Mouse (Mus musculus) Patski (cell line): ENCODE results near the gene Cbx2. TPM values are rescaled to one million over a fixed set of nuclear protein-coding genes. Genes with fewer than 3 reads are reported as not detected.

Source experiments
- ATAC-seq: fragments of 100-300 bp; one replicate; pipeline ENCODE4 v1.8.0; 2021
- CTCF ChIA-PET: fragments of 350-600 bp; sonication (Branson Sonifier 250); formaldehyde crosslinking; loops from one replicate; lab custom pipeline; 2022; ENCODE audit warnings: inconsistent platforms; lab: Charles Lee
- POLR2A ChIA-PET: fragments of 350-600 bp; sonication (Branson Sonifier 250); formaldehyde crosslinking; loops from one replicate; lab custom pipeline; 2022; ENCODE audit warnings: antibody characterized with exemption, inconsistent platforms; lab: Charles Lee
- DNase-seq: peaks from one replicate; pipeline ENCODE4 v3.0.0-alpha.2; 2011; ENCODE audit warnings: low read depth, low spot score
- H3K27me3 ChIP-seq: fragments of 371-371 bp; one replicate; pipeline ENCODE4 v1.5.1; 2021
- CTCF ChIP-seq: fragments of 100-300 bp; IDR thresholded peaks from one replicate; pipeline ENCODE4 v1.5.1; 2021
- in situ Hi-C: fragments of 300-500 bp; cut with MboI; formaldehyde crosslinking; loops from 3 replicates; pipeline ENCODE4 v1.11.1; 2018; ENCODE audit warnings: low pct_unique_long_range_greater_than_20kb, mixed read lengths
- polyA plus RNA-seq: library from polyadenylated mRNA; unstranded; gene quantifications from one replicate; pipeline ENCODE4 v1.2.3, GENCODE M21; 2021

The Cbx2 gene
- polyA plus RNA-seq, 1 experiment from 2014 or later, result 9.3 TPM

- in situ Hi-C loops, result loop anchor here (5.0 kb wide), 1 partner anchor 35 kb away; no protein-coding TSS in a partner anchor
- ATAC-seq (no peak), DNase-seq (no peak)
- ChIA-PET CTCF (interaction anchor here (0.8 to 2.0 kb wide), 6 partner anchors 9 to 171 kb away, joined by 3 to 12 read pairs (median 5); partner anchors contain the start of gene Cbx4), POLR2A (interaction anchor here (0.6 to 1.8 kb wide), 5 partner anchors 12 to 705 kb away, joined by 3 to 5 read pairs (median 4); partner anchors contain the start of gene Cbx2)
- no peak for TF ChIP-seq CTCF
- peaks cover 15% of the 10 kb centered on the region for H3K27me3 ChIP-seq
Measured at GRCm38 (mm10) chr11:119041750-119042465, 19.1 kb downstream of the Cbx2 start.

- H3K27me3 ChIP-seq, result peaks cover 19% of the 10 kb centered on the region
- TF ChIP-seq CTCF, result no peak
- ATAC-seq (no peak), DNase-seq (no peak)
- ChIA-PET POLR2A (interaction anchor here (0.5 to 0.8 kb wide), 4 partner anchors 11 to 706 kb away, joined by 3 to 5 read pairs (median 4); no protein-coding TSS in a partner anchor), CTCF (interaction anchor here (1.0 to 2.0 kb wide), 8 partner anchors 9 to 163 kb away, joined by 3 to 12 read pairs (median 4); partner anchors contain the start of gene Cbx4)
- in situ Hi-C loops, result loop anchor here (5.0 kb wide), 1 partner anchor 35 kb away; no protein-coding TSS in a partner anchor
Measured at GRCm38 (mm10) chr11:119042466-119043272, 19.9 kb downstream of the Cbx2 start.

GRCm38 (mm10) chr11:119043273-119043540, 20.4 kb downstream of the Cbx2 start:
- in situ Hi-C loops, result loop anchor here (5.0 kb wide), 1 partner anchor 34 kb away; no protein-coding TSS in a partner anchor
- ChIA-PET CTCF (interaction anchor here (1.0 to 2.0 kb wide), 7 partner anchors 9 to 147 kb away, joined by 3 to 7 read pairs (median 4); no protein-coding TSS in a partner anchor), POLR2A (no interaction called here)
- ATAC-seq (no peak), DNase-seq (no peak)
- peaks cover 24% of the 10 kb centered on the region for H3K27me3 ChIP-seq
- TF ChIP-seq CTCF, result no peak

- POLR2A ChIA-PET, result interaction anchor here (0.5 to 0.7 kb wide), 2 partner anchors 11 to 42 kb away, joined by 3 read pairs; no protein-coding TSS in a partner anchor
- H3K27me3 ChIP-seq, result peaks cover 27% of the 10 kb centered on the region
- no peak for ATAC-seq
- CTCF ChIA-PET, result interaction anchor here (1.0 to 2.0 kb wide), 7 partner anchors 8 to 163 kb away, joined by 3 to 7 read pairs (median 4); no protein-coding TSS in a partner anchor
- in situ Hi-C loops, result loop anchor here (5.0 kb wide), 1 partner anchor 33 kb away; no protein-coding TSS in a partner anchor
- no peak for DNase-seq
- no peak for TF ChIP-seq CTCF
Measured at GRCm38 (mm10) chr11:119043761-119044550, 21.2 kb downstream of the Cbx2 start.

GRCm38 (mm10) chr11:119044551-119045337, 22.0 kb downstream of the Cbx2 start:
- POLR2A ChIA-PET, result interaction anchor here (0.7 kb wide), 1 partner anchor 12 kb away, joined by 3 read pairs; no protein-coding TSS in a partner anchor
- TF ChIP-seq CTCF, result no peak
- DNase-seq (no peak), ATAC-seq (no peak)
- in situ Hi-C loops, result loop anchor here (5.0 kb wide), 1 partner anchor 33 kb away; no protein-coding TSS in a partner anchor
- CTCF ChIA-PET, result interaction anchor here (1.0 to 1.5 kb wide), 3 partner anchors 7 to 162 kb away, joined by 3 to 7 read pairs (median 4); no protein-coding TSS in a partner anchor
- H3K27me3 ChIP-seq, result peaks cover 32% of the 10 kb centered on the region

GRCm38 (mm10) chr11:119046601-119047245, 24.0 kb downstream of the Cbx2 start:
- H3K27me3 ChIP-seq, result peaks cover 41% of the 10 kb centered on the region
- in situ Hi-C loops, result no loop called here
- ChIA-PET CTCF (no interaction called here), POLR2A (interaction anchor here (0.7 kb wide), 1 partner anchor 12 kb away, joined by 4 read pairs; no protein-coding TSS in a partner anchor)
- ATAC-seq, result no peak
- no peak for TF ChIP-seq CTCF
- DNase-seq, result no peak

GRCm38 (mm10) chr11:119047261-119048132, 24.7 kb downstream of the Cbx2 start:
- no peak for ATAC-seq
- in situ Hi-C loops, result no loop called here
- peaks cover 44% of the 10 kb centered on the region for H3K27me3 ChIP-seq
- ChIA-PET CTCF (no interaction called here), POLR2A (interaction anchor here (0.7 kb wide), 1 partner anchor 13 kb away, joined by 4 read pairs; no protein-coding TSS in a partner anchor)
- DNase-seq, result no peak
- TF ChIP-seq CTCF, result no peak

- ChIA-PET POLR2A (interaction anchor here (0.6 kb wide), 1 partner anchor 82 kb away, joined by 6 read pairs; no protein-coding TSS in a partner anchor), CTCF (no interaction called here)
- TF ChIP-seq CTCF, result no peak
- ATAC-seq (no peak), DNase-seq (no peak)
- H3K27me3 ChIP-seq, result peaks cover 44% of the 10 kb centered on the region
- in situ Hi-C loops, result no loop called here
Measured at GRCm38 (mm10) chr11:119048133-119048510, 25.4 kb downstream of the Cbx2 start.
